Mouse (Mus musculus): ENCODE data around the gene Elf5.

GRCm38 (mm10) chr2:103465429-103465828 is 53.9 kb downstream of the Elf5 start:
- TF ChIP-seq POLR2A (IDR thresholded peaks at IDR 0.05; ENCODE audit: insufficient read depth, low read depth, low read length) (no peak), CTCF (IDR thresholded peaks at IDR 0.05; ENCODE audit: insufficient read depth, low read depth, low read length) (no peak)
